Mouse (Mus musculus) embryonic facial prominence, embryonic 11.5 days (tissue): ENCODE results near the gene Atp11a. TPM values are rescaled to one million over a fixed set of nuclear protein-coding genes. Genes with fewer than 3 reads are reported as not detected.

ENCODE experiments used
- ATAC-seq: fragments of 200-750 bp; cut with Nextera tagmentation; replicated peaks from 2 replicates; pipeline ENCODE4 v1.8.0; 2017; ENCODE audit warnings: low read depth; ENCODE audit not compliant: insufficient number of reproducible peaks, low FRiP score, low TSS enrichment
- DNase-seq: peaks from one replicate; pipeline ENCODE4 v3.0.0-alpha.2; 2015; ENCODE audit warnings: low spot score
- H3K27ac ChIP-seq: fragments of 300-500 bp; sonication (generic); replicated peaks from 2 replicates; pipeline ENCODE4 v1.5.1; 2014; ENCODE audit warnings: mild to moderate bottlenecking, low read depth, low read length, control low read depth
- H3K27me3 ChIP-seq: fragments of 300-500 bp; sonication (generic); 2 replicates; pipeline ENCODE4 v1.6.1; 2014; ENCODE audit warnings: mild to moderate bottlenecking, low read length, moderate library complexity, mixed read lengths; ENCODE audit not compliant: control insufficient read depth, insufficient read depth
- H3K36me3 ChIP-seq: fragments of 300-500 bp; sonication (generic); replicated peaks from 2 replicates; pipeline ENCODE4 v1.6.1; 2014; ENCODE audit warnings: low read depth, mild to moderate bottlenecking, low read length, moderate library complexity, mixed read lengths; ENCODE audit not compliant: control insufficient read depth, insufficient read depth
- H3K4me1 ChIP-seq: fragments of 300-500 bp; sonication (generic); 2 replicates; pipeline ENCODE4 v1.6.1; 2014; ENCODE audit warnings: low read length, mixed read lengths; ENCODE audit not compliant: control insufficient read depth, insufficient read depth
- H3K4me2 ChIP-seq: fragments of 300-500 bp; sonication (generic); 2 replicates; pipeline ENCODE4 v1.6.1; 2014; ENCODE audit warnings: low read depth, mild to moderate bottlenecking, control low read depth, low read length, moderate library complexity
- H3K4me3 ChIP-seq: fragments of 300-500 bp; sonication (generic); 2 replicates; pipeline ENCODE4 v1.5.1; 2014; ENCODE audit warnings: low read depth, low read length, control low read depth
- H3K9ac ChIP-seq: fragments of 300-500 bp; sonication (generic); replicated peaks from 2 replicates; pipeline ENCODE4 v1.6.1; 2014; ENCODE audit warnings: mild to moderate bottlenecking, control low read depth, low read length
- H3K9me3 ChIP-seq: fragments of 300-500 bp; sonication (generic); replicated peaks from 2 replicates; pipeline ENCODE4 v1.6.1; 2016; ENCODE audit warnings: mild to moderate bottlenecking, low read length, inconsistent platforms, mixed read lengths; ENCODE audit not compliant: control insufficient read depth
- WGBS: fragments of 180-500 bp; shearing (Covaris S2); extraction: QIAGEN DNeasy Blood & Tissue Kit; methylation state at CpG from one replicate; pipeline ENCODE4 v1.1.7; 2014; 5-methylcytosine and 5-hydroxymethylcytosine counted together
- polyA plus RNA-seq: library from polyadenylated mRNA; unstranded; fragments of >200 nt; fragmentation: Nextera tagmentation; extraction: Ambion mirVana; gene quantifications from 2 replicates; pipeline ENCODE4 v1.2.1, GENCODE M21; 2014

Atp11a gene
- polyA plus RNA-seq, 1 experiment from 2014 or later: 11.6 TPM

GRCm38 (mm10) chr8:12824562-12824961, 67.7 kb downstream of the Atp11a start:
- Histone ChIP-seq H3K9me3 (no peaks in the 10 kb centered on the region), H3K27ac (no peak overlapping the region), H3K4me2 (no peak overlapping the region), H3K9ac (no peak overlapping the region), H3K4me1 (no peaks in the 10 kb centered on the region), H3K4me3 (no peak overlapping the region), H3K27me3 (no peaks in the 10 kb centered on the region), H3K36me3 (no peaks in the 10 kb centered on the region)
- 60% methylated on average over 10 of the region's 10 CpGs for WGBS
- DNase-seq (no peak), ATAC-seq (no peak; the same call in 1 of the 2 replicates)

- Histone ChIP-seq H3K36me3 (no peaks in the 10 kb centered on the region), H3K4me1 (no peaks in the 10 kb centered on the region), H3K27ac (no peak overlapping the region), H3K4me3 (no peak overlapping the region), H3K27me3 (no peaks in the 10 kb centered on the region), H3K4me2 (no peak overlapping the region), H3K9ac (no peak overlapping the region), H3K9me3 (no peaks in the 10 kb centered on the region)
- WGBS: 46% methylated on average over 6 of the region's 6 CpGs
- ATAC-seq: no peak
- DNase-seq: no peak
Observed at GRCm38 (mm10) chr8:12825236-12825635, 68.4 kb downstream of the Atp11a start.

- Histone ChIP-seq H3K9me3 (no peaks in the 10 kb centered on the region), H3K4me1 (no peaks in the 10 kb centered on the region), H3K36me3 (no peaks in the 10 kb centered on the region), H3K27me3 (no peaks in the 10 kb centered on the region), H3K27ac (no peak overlapping the region), H3K9ac (no peak overlapping the region), H3K4me3 (no peak overlapping the region), H3K4me2 (no peak overlapping the region)
- ATAC-seq: no peak
- DNase-seq: no peak
- WGBS: 89% methylated on average over 8 of the region's 8 CpGs
Observed at GRCm38 (mm10) chr8:12825686-12826237, 68.9 kb downstream of the Atp11a start.

- no peak overlapping the region for H3K27ac ChIP-seq
- ATAC-seq (no peak), DNase-seq (no peak)
- H3K27me3 ChIP-seq: no peaks in the 10 kb centered on the region
- whole genome bisulfite sequencing: 82% methylated on average over 9 of the region's 9 CpGs
- H3K4me3 ChIP-seq: no peak overlapping the region
- H3K9me3 ChIP-seq: no peaks in the 10 kb centered on the region
- H3K4me2 ChIP-seq: no peak overlapping the region
- H3K36me3 ChIP-seq: no peaks in the 10 kb centered on the region
- H3K4me1 ChIP-seq: no peaks in the 10 kb centered on the region
- H3K9ac ChIP-seq: no peak overlapping the region
Observed at GRCm38 (mm10) chr8:12827124-12827523, 70.3 kb downstream of the Atp11a start.

GRCm38 (mm10) chr8:12828298-12828697, 71.5 kb downstream of the Atp11a start:
- DNase-seq (no peak), ATAC-seq (no peak)
- H3K4me1 ChIP-seq: no peaks in the 10 kb centered on the region
- H3K9me3 ChIP-seq: no peaks in the 10 kb centered on the region
- H3K4me3 ChIP-seq: no peak overlapping the region
- H3K9ac ChIP-seq: no peak overlapping the region
- no peaks in the 10 kb centered on the region for H3K36me3 ChIP-seq
- no peaks in the 10 kb centered on the region for H3K27me3 ChIP-seq
- 85% methylated on average over 6 of the region's 6 CpGs for WGBS
- no peak overlapping the region for H3K4me2 ChIP-seq
- H3K27ac ChIP-seq: no peak overlapping the region

- H3K27me3 ChIP-seq: no peaks in the 10 kb centered on the region
- ATAC-seq (no peak), DNase-seq (no peak)
- H3K4me2 ChIP-seq: no peak overlapping the region
- no peaks in the 10 kb centered on the region for H3K36me3 ChIP-seq
- WGBS: 59% methylated on average over 1 of the region's 1 CpGs
- H3K4me1 ChIP-seq: no peaks in the 10 kb centered on the region
- H3K4me3 ChIP-seq: no peak overlapping the region
- H3K9me3 ChIP-seq: no peaks in the 10 kb centered on the region
- no peak overlapping the region for H3K27ac ChIP-seq
- H3K9ac ChIP-seq: no peak overlapping the region
Observed at GRCm38 (mm10) chr8:12829381-12829780, 72.6 kb downstream of the Atp11a start.

GRCm38 (mm10) chr8:12831659-12832589, 75.1 kb downstream of the Atp11a start:
- 78% methylated on average over 7 of the region's 7 CpGs for WGBS
- Histone ChIP-seq H3K27me3 (no peaks in the 10 kb centered on the region), H3K9ac (no peak overlapping the region), H3K9me3 (no peaks in the 10 kb centered on the region), H3K4me1 (no peaks in the 10 kb centered on the region), H3K36me3 (no peaks in the 10 kb centered on the region; the same call in 1 of the 2 replicates), H3K27ac (no peak overlapping the region), H3K4me2 (no peak overlapping the region), H3K4me3 (no peak overlapping the region)
- ATAC-seq (peak; percentile 66), DNase-seq (peak; percentile 39)

GRCm38 (mm10) chr8:12833616-12834015, 76.8 kb downstream of the Atp11a start:
- no peaks in the 10 kb centered on the region for H3K9me3 ChIP-seq
- 86% methylated on average over 5 of the region's 5 CpGs for WGBS
- no peaks in the 10 kb centered on the region; the same call in 1 of the 2 replicates for H3K36me3 ChIP-seq
- H3K27me3 ChIP-seq: no peaks in the 10 kb centered on the region
- ATAC-seq (no peak), DNase-seq (no peak)
- H3K4me2 ChIP-seq: no peak overlapping the region
- no peak overlapping the region for H3K4me3 ChIP-seq
- no peak overlapping the region for H3K27ac ChIP-seq
- no peaks in the 10 kb centered on the region for H3K4me1 ChIP-seq
- no peak overlapping the region for H3K9ac ChIP-seq
